Mouse (Mus musculus) liver, postnatal 0 days (tissue): ENCODE results near the gene Fkbp11. TPM values are rescaled to one million over a fixed set of nuclear protein-coding genes. Genes with fewer than 3 reads are reported as not detected.

Experiments
- ATAC-seq: fragments of 200-750 bp; cut with Nextera tagmentation; 2 replicates; pipeline ENCODE4 v1.8.0; 2017; ENCODE audit warnings: mild to moderate bottlenecking, moderate library complexity
- DNase-seq: peaks from one replicate; pipeline ENCODE4 v3.0.0-alpha.2; 2016
- H3K27ac ChIP-seq: fragments of 300-500 bp; sonication (generic); 2 replicates; pipeline ENCODE4 v1.5.1; 2014; ENCODE audit warnings: antibody characterized with exemption, moderate library complexity, mild to moderate bottlenecking, low read depth
- H3K27me3 ChIP-seq: fragments of 300-500 bp; sonication (generic); 2 replicates; pipeline ENCODE4 v1.6.1; 2014; ENCODE audit warnings: low read length, control low read depth, mixed read lengths; ENCODE audit not compliant: insufficient read depth
- H3K36me3 ChIP-seq: fragments of 300-500 bp; sonication (generic); replicated peaks from 2 replicates; pipeline ENCODE4 v1.6.1; 2014; ENCODE audit warnings: mild to moderate bottlenecking, control low read depth, low read length, moderate library complexity, mixed read lengths; ENCODE audit not compliant: insufficient read depth
- H3K4me1 ChIP-seq: fragments of 300-500 bp; sonication (generic); 2 replicates; pipeline ENCODE4 v1.6.1; 2014; ENCODE audit warnings: antibody characterized with exemption, mild to moderate bottlenecking, control low read depth; ENCODE audit not compliant: insufficient read depth
- H3K4me2 ChIP-seq: fragments of 300-500 bp; sonication (generic); 2 replicates; pipeline ENCODE4 v1.6.1; 2014; ENCODE audit warnings: low read depth, mild to moderate bottlenecking, low read length, moderate library complexity, mixed read lengths
- H3K4me3 ChIP-seq: fragments of 300-500 bp; sonication (generic); 2 replicates; pipeline ENCODE4 v1.5.1; 2014; ENCODE audit warnings: low read depth, low read length
- H3K9ac ChIP-seq: fragments of 300-500 bp; sonication (generic); replicated peaks from 2 replicates; pipeline ENCODE4 v1.6.1; 2014; ENCODE audit warnings: mild to moderate bottlenecking, moderate library complexity
- H3K9me3 ChIP-seq: fragments of 300-500 bp; sonication (generic); 2 replicates; pipeline ENCODE4 v1.6.1; 2016; ENCODE audit warnings: mild to moderate bottlenecking, control low read depth, low read length, mixed read lengths
- CTCF ChIP-seq: sonication (generic); IDR thresholded peaks from 2 replicates; pipeline ENCODE4 v1.5.1; 2016; ENCODE audit warnings: antibody characterized with exemption, low read depth
- EP300 ChIP-seq: IDR thresholded peaks from 2 replicates; pipeline ENCODE4 v1.6.1; 2016; ENCODE audit warnings: antibody characterized with exemption, low read depth, mild to moderate bottlenecking
- WGBS: fragments of 180-500 bp; shearing (Covaris S2); extraction: QIAGEN DNeasy Blood & Tissue Kit; methylation state at CpG from one replicate; pipeline ENCODE4 v1.1.7; 2014; ENCODE audit not compliant: insufficient replicate concordance; 5-methylcytosine and 5-hydroxymethylcytosine counted together
- polyA plus RNA-seq: library from polyadenylated mRNA; unstranded; fragments of >200 nt; fragmentation: Nextera tagmentation; extraction: Ambion mirVana; gene quantifications from 2 replicates; pipeline ENCODE4 v1.2.1, GENCODE M21; 2015

Gene Fkbp11
- polyA plus RNA-seq, 1 experiment from 2014 or later, result 58.5 TPM

- no peak for ATAC-seq
- Histone ChIP-seq H3K4me2 (no peak overlapping the region), H3K9me3 (no peaks in the 10 kb centered on the region), H3K9ac (no peak overlapping the region), H3K27me3 (peaks cover 76% of the 10 kb centered on the region), H3K4me1 (peaks cover 31% of the 10 kb centered on the region), H3K27ac (no peak overlapping the region), H3K4me3 (no peak overlapping the region), H3K36me3 (no peaks in the 10 kb centered on the region)
- TF ChIP-seq CTCF, result no peak
- no peak for TF ChIP-seq EP300
- 44% methylated on average over 15 of the region's 15 CpGs for WGBS
- no peak for DNase-seq
Observed at GRCm38 (mm10) chr15:98774096-98774495, 46.1 kb upstream of the Fkbp11 start.

- Histone ChIP-seq H3K27ac (no peak overlapping the region), H3K9me3 (no peaks in the 10 kb centered on the region), H3K4me2 (peak overlapping the region; percentile 79), H3K4me1 (peaks cover 25% of the 10 kb centered on the region), H3K27me3 (peaks cover 64% of the 10 kb centered on the region), H3K9ac (peak overlapping the region; percentile 46; the same call in 1 of the 2 replicates), H3K4me3 (peak overlapping the region; percentile 49), H3K36me3 (no peaks in the 10 kb centered on the region)
- ATAC-seq (peak; percentile 55), DNase-seq (no peak)
- no peak for TF ChIP-seq CTCF
- no peak for TF ChIP-seq EP300
- WGBS, result 2% methylated on average over 36 of the region's 36 CpGs
Observed at GRCm38 (mm10) chr15:98772511-98773211, 44.7 kb upstream of the Fkbp11 start.

GRCm38 (mm10) chr15:98771813-98772425 lies 43.9 kb upstream of the Fkbp11 start:
- ATAC-seq, result no peak
- TF ChIP-seq EP300, result no peak
- TF ChIP-seq CTCF, result no peak
- WGBS, result 11% methylated on average over 12 of the region's 12 CpGs
- Histone ChIP-seq H3K4me2 (peak overlapping the region; percentile 79), H3K4me1 (peaks cover 20% of the 10 kb centered on the region), H3K4me3 (peak overlapping the region; percentile 49), H3K9ac (peak overlapping the region; percentile 46; the same call in 1 of the 2 replicates), H3K27ac (no peak overlapping the region), H3K36me3 (no peaks in the 10 kb centered on the region), H3K9me3 (no peaks in the 10 kb centered on the region), H3K27me3 (peaks cover 57% of the 10 kb centered on the region)
- DNase-seq, result no peak

- TF ChIP-seq CTCF, result no peak
- no peak for TF ChIP-seq EP300
- Histone ChIP-seq H3K27me3 (peaks cover 29% of the 10 kb centered on the region), H3K36me3 (no peaks in the 10 kb centered on the region), H3K9ac (no peak overlapping the region), H3K4me3 (no peak overlapping the region), H3K4me2 (no peak overlapping the region), H3K4me1 (peaks cover 19% of the 10 kb centered on the region), H3K9me3 (no peaks in the 10 kb centered on the region), H3K27ac (no peak overlapping the region)
- DNase-seq, result no peak
- WGBS, result 57% methylated on average over 5 of the region's 5 CpGs
- no peak for ATAC-seq
Observed at GRCm38 (mm10) chr15:98768259-98768658, 40.3 kb upstream of the Fkbp11 start.

GRCm38 (mm10) chr15:98765929-98766328 lies 37.9 kb upstream of the Fkbp11 start:
- Histone ChIP-seq H3K4me1 (peaks cover 11% of the 10 kb centered on the region), H3K9ac (no peak overlapping the region), H3K36me3 (no peaks in the 10 kb centered on the region), H3K9me3 (no peaks in the 10 kb centered on the region), H3K4me3 (no peak overlapping the region), H3K27me3 (peaks cover 14% of the 10 kb centered on the region), H3K27ac (no peak overlapping the region), H3K4me2 (no peak overlapping the region)
- WGBS, result 72% methylated on average over 4 of the region's 4 CpGs
- DNase-seq (no peak), ATAC-seq (no peak)
- TF ChIP-seq EP300 (no peak), CTCF (no peak)

GRCm38 (mm10) chr15:98762670-98763529 lies 34.9 kb upstream of the Fkbp11 start, which contains the start of gene Arf3:
Gene Arf3, minus strand, starts transcription at chr15:98763214.
- peak within 1 kb of the TSS; percentile 84 for H3K4me3 ChIP-seq
- 0% methylated on average over 68 of the region's 76 CpGs for WGBS
- TF ChIP-seq EP300, result peak; percentile 75
- TF ChIP-seq CTCF, result no peak
- peaks cover 8% of the 10 kb centered on the region for H3K27me3 ChIP-seq
- H3K4me2 ChIP-seq, result peak within 1 kb of the TSS; percentile 97
- DNase-seq, result peak; percentile 94
- H3K9ac ChIP-seq, result peak within 1 kb of the TSS; percentile 82
- peak; percentile 95 for ATAC-seq
- H3K9me3 ChIP-seq, result no peaks in the 10 kb centered on the region
- H3K36me3 ChIP-seq, result peaks cover 7% of the 10 kb centered on the region
- peak within 1 kb of the TSS; percentile 71 for H3K27ac ChIP-seq
- H3K4me1 ChIP-seq, result peaks cover 14% of the 10 kb centered on the region
